Mouse (Mus musculus) liver, adult 2 months (tissue): ENCODE data around the gene Rab24. TPM values are rescaled to one million over a fixed set of nuclear protein-coding genes. Genes with fewer than 3 reads are reported as not detected.
A peak's percentile ranks its signal among the peaks of the same experiment; 100 is the strongest.

ENCODE experiments used
- DNase-seq: peaks from one replicate; pipeline ENCODE4 v3.0.0-alpha.2; 2011; ENCODE audit warnings: low read depth, low spot score; ENCODE audit errors: extremely low read depth
- H3K27ac ChIP-seq: fragments of 200-500 bp; replicated peaks from 2 replicates; pipeline ENCODE4 v1.5.1; 2012; ENCODE audit warnings: low read depth, mild to moderate bottlenecking, control low read depth, inconsistent platforms, low read length; ENCODE audit not compliant: insufficient read depth
- H3K27me3 ChIP-seq: fragments of 200-500 bp; 2 replicates; pipeline ENCODE4 v1.6.1; 2012; ENCODE audit warnings: mild to moderate bottlenecking, moderate library complexity, low read length, inconsistent platforms; ENCODE audit not compliant: control insufficient read depth, insufficient read depth
- H3K36me3 ChIP-seq: fragments of 200-500 bp; 2 replicates; pipeline ENCODE4 v1.6.1; 2012; ENCODE audit warnings: low read length, inconsistent platforms; ENCODE audit not compliant: control insufficient read depth, insufficient read depth
- H3K4me1 ChIP-seq: fragments of 200-500 bp; 2 replicates; pipeline ENCODE4 v1.6.1; 2011; ENCODE audit warnings: low read length; ENCODE audit not compliant: control insufficient read depth, insufficient read depth
- H3K4me3 ChIP-seq: fragments of 200-500 bp; 2 replicates; pipeline ENCODE4 v1.5.1; 2011; ENCODE audit warnings: low read depth, mild to moderate bottlenecking, control low read depth, low read length, moderate library complexity; ENCODE audit not compliant: insufficient read depth
- H3K79me2 ChIP-seq: fragments of 200-500 bp; 2 replicates; pipeline ENCODE4 v1.6.1; 2012; ENCODE audit warnings: inconsistent platforms, mild to moderate bottlenecking, low read length, moderate library complexity; ENCODE audit not compliant: control insufficient read depth, insufficient read depth
- H3K9ac ChIP-seq: fragments of 200-500 bp; 2 replicates; pipeline ENCODE4 v1.6.1; 2012; ENCODE audit warnings: low read depth, mild to moderate bottlenecking, control low read depth, inconsistent platforms, low read length
- CTCF ChIP-seq: fragments of 200-500 bp; IDR thresholded peaks from 2 replicates; pipeline ENCODE4 v1.5.1; 2011; ENCODE audit warnings: low read depth, low read length, control low read depth
- POLR2A ChIP-seq: fragments of 200-500 bp; IDR thresholded peaks from 2 replicates; pipeline ENCODE4 v1.6.1; 2011; ENCODE audit warnings: low read length, control low read depth; ENCODE audit not compliant: insufficient read depth; ENCODE audit errors: extremely low read depth
- WGBS: fragments of 180-500 bp; shearing (Covaris S2); methylation state at CpG from one replicate; pipeline ENCODE4 v1.1.7; 2018; 5-methylcytosine and 5-hydroxymethylcytosine counted together
- polyA plus RNA-seq: library from polyadenylated mRNA; depleted of rRNA; stranded (reverse); fragments of >200 nt; gene quantifications from 2 replicates; pipeline ENCODE4 v1.2.3, GENCODE M21; 2012
- total RNA-seq: library from RNA; depleted of rRNA; stranded (reverse); fragments of >200 nt; gene quantifications from 2 replicates; pipeline ENCODE4 v1.2.3, GENCODE M21; 2014

Rab24 gene
- total and polyA plus RNA-seq, 2 experiments: 32.7 to 56.0 TPM

DNA sequence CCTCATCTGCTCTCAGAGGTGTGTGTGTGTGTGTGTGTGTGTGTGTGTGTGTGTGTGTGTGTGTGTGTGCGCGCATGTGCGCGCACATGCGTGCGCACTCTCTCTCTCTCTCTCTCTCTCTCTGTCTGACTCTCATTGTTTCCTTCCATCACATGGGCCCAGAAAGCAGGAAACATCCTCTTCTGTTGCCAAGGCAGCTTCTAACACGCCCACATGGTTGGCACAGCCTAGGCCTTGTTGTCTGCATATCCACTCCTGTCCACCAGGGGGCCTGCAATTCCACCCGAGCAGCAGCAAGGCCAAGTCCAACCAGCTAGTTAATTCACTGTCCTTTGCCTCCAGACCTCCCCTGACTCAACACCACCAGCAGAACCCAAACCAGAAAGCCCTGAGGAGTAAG lies 5.9 kb upstream of the Rab24 start:
- TF ChIP-seq CTCF (peak; percentile 98), POLR2A (no peak)
- Histone ChIP-seq H3K36me3 (peaks cover 18% of the 10 kb centered on the region), H3K4me3 (no peak overlapping the region), H3K4me1 (peaks cover 8% of the 10 kb centered on the region), H3K9ac (no peak overlapping the region), H3K27ac (no peak overlapping the region), H3K27me3 (no peaks in the 10 kb centered on the region), H3K79me2 (no peaks in the 10 kb centered on the region)
- 15% methylated on average over 8 of the region's 8 CpGs for WGBS
- peak; percentile 82 for DNase-seq

DNA sequence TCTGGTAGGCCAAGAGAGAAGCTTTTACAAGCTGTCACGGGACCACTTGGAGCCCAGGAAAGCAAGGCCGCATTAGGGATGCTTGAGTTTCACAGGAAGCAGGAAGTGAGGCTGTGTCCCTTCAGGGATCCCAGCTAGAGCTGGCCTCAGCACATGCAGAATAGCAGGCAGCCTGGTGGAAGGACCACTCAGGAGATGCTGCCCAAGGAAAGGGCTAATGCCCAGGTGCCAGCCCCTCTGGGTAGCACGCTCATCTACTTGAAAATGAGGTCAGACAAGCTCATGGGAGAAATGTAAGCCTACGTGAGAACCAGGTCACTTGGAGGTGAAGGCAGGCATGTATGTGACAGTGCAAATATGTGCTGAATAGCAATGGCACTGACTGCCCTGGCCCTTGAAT lies 5.4 kb upstream of the Rab24 start:
- H3K4me1 ChIP-seq: peaks cover 8% of the 10 kb centered on the region
- WGBS: 49% methylated on average over 4 of the region's 4 CpGs
- H3K27ac ChIP-seq: no peak overlapping the region
- H3K27me3 ChIP-seq: no peaks in the 10 kb centered on the region
- H3K9ac ChIP-seq: no peak overlapping the region
- TF ChIP-seq POLR2A: no peak
- TF ChIP-seq CTCF: no peak
- H3K79me2 ChIP-seq: no peaks in the 10 kb centered on the region
- no peak overlapping the region for H3K4me3 ChIP-seq
- H3K36me3 ChIP-seq: peaks cover 18% of the 10 kb centered on the region
- no peak for DNase-seq

- TF ChIP-seq CTCF (no peak), POLR2A (no peak)
- DNase-seq: no peak
- H3K27me3 ChIP-seq: no peaks in the 10 kb centered on the region
- H3K36me3 ChIP-seq: peaks cover 18% of the 10 kb centered on the region
- H3K27ac ChIP-seq: no peak overlapping the region
- 90% methylated on average over 11 of the region's 11 CpGs for WGBS
- peaks cover 12% of the 10 kb centered on the region for H3K4me1 ChIP-seq
- no peak overlapping the region for H3K4me3 ChIP-seq
- H3K9ac ChIP-seq: no peak overlapping the region
- H3K79me2 ChIP-seq: peaks cover 9% of the 10 kb centered on the region; the same call in 1 of the 2 replicates
These were observed 3.9 kb upstream of the Rab24 start for GRCm38 (mm10) chr13:55325596-55325995.

DNA sequence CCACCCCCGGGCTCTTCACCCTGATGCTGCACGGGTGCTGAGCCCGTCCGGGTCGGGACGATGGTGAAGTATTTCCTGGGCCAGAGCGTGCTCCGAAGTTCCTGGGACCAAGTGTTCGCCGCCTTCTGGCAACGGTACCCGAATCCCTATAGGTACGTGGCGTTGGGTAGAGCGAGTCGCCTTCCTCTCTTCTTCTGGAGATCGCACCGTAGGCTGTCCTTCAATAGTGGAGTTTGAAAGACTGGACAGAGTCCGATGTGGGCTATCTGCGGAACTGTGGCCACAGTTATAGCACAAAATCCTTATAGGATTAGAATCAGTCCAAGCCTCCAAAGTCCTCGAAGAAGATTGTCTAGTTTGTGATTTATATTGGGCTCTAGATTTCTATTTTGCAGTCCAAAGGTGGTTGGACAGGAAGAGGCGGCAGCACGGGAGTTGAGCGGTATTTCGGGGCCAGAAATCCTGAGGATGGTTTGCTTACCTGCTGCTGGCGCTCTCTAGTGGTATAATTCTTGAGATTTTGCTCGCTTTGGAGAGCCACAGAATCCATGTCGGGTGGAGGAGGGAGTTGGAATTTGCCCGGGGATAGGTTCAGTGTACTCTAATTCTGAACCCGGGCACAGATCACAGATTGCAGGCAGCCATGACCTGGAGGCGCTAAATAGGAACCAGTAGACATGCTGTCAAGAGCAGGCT lies 532 bp upstream of the Rab24 start:
- H3K36me3 ChIP-seq: peaks cover 18% of the 10 kb centered on the region
- peak overlapping the region; percentile 86 for H3K9ac ChIP-seq
- H3K4me1 ChIP-seq: peaks cover 14% of the 10 kb centered on the region
- H3K27me3 ChIP-seq: no peaks in the 10 kb centered on the region
- TF ChIP-seq CTCF: peak; percentile 42
- no peak for TF ChIP-seq POLR2A
- under 1% methylated on average over 31 of the region's 31 CpGs for WGBS
- H3K4me3 ChIP-seq: peak overlapping the region; percentile 90
- peak overlapping the region; percentile 87 for H3K27ac ChIP-seq
- DNase-seq: peak; percentile 94
- H3K79me2 ChIP-seq: peaks cover 9% of the 10 kb centered on the region; the same call in 1 of the 2 replicates

DNA sequence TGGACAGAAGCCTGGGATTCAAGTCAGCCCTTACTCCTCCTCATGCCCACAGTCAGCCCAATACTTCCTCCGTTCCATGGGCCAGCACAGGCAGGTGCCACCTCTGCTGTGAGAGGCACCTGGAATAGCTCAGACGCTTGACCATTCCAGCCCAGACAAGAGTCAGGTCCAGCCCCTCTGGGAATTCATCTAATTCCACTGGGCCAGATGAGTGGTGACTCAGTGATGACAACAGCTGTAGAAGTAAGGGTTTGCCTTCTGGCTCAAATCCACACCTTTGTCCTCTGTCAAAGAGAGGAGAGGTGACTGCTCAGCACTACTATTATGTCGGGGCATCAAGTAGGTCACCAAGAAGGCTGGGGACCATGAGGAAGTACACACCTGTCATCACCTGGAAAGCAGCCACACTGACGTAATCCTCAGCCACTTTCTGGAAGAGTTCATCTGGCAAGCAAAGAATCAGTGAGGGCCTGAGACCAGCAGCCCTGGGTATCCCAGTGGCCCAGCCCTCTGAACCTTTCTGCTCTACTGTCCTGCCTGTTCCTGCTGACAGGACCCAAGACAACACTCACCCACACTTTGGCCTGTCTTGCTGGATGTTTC lies 1.7 kb downstream of the Rab24 start, which contains the start of gene Prelid1:
TSS of gene Prelid1 (plus strand) at position 570 of the 603 bp plus-strand sequence.
- TF ChIP-seq CTCF: no peak
- TF ChIP-seq POLR2A: no peak
- H3K36me3 ChIP-seq: peaks cover 14% of the 10 kb centered on the region
- H3K79me2 ChIP-seq: peaks cover 9% of the 10 kb centered on the region; the same call in 1 of the 2 replicates
- peak within 1 kb of the TSS; percentile 84 for H3K9ac ChIP-seq
- peaks cover 14% of the 10 kb centered on the region for H3K4me1 ChIP-seq
- no peaks in the 10 kb centered on the region for H3K27me3 ChIP-seq
- peak within 1 kb of the TSS; percentile 75 for H3K27ac ChIP-seq
- WGBS: 55% methylated on average over 4 of the region's 4 CpGs
- DNase-seq: peak; percentile 66
- H3K4me3 ChIP-seq: peak within 1 kb of the TSS; percentile 90

- Histone ChIP-seq H3K4me3 (no peak overlapping the region), H3K27ac (no peak overlapping the region), H3K4me1 (peaks cover 13% of the 10 kb centered on the region), H3K79me2 (peaks cover 9% of the 10 kb centered on the region; the same call in 1 of the 2 replicates), H3K27me3 (no peaks in the 10 kb centered on the region), H3K36me3 (peaks cover 19% of the 10 kb centered on the region), H3K9ac (no peak overlapping the region)
- TF ChIP-seq CTCF (no peak), POLR2A (no peak)
- no peak for DNase-seq
- WGBS: 83% methylated on average over 3 of the region's 3 CpGs
These were observed 3.4 kb downstream of the Rab24 start for GRCm38 (mm10) chr13:55318351-55318750.
